Mouse (Mus musculus) retina, adult 2 months (tissue): ENCODE data around the gene Cog1.
"Not testable (repeated sequence)": the region's sequence is repeated elsewhere in the genome, so short reads cannot be mapped to it uniquely, and the experiment has no call there.

Experiments
- DNase-seq: peaks from one replicate; pipeline ENCODE4 v3.0.0-alpha.2; 2012; ENCODE audit warnings: low read depth, low spot score

The Cog1 gene

DNA sequence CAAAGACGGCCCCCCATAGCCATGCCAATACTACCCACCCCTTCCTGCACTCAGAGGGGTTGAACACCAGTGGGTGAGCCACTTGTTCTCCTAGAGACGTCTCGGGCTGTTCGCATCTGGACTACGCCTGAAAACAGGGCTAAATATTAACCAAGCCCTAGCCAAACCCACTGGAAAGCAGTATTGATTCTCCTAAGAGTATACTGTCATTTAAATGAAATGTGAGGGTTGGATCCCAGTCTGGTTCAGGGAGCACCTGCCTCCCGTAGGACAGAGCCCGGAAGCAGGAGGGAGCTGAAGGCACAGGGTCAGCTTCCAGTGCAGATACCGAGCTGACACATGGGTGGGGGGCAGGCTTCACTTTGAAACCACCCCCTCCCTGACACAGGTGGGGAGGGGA is 17.1 kb upstream of the Cog1 start:
- no peak for DNase-seq

DNA sequence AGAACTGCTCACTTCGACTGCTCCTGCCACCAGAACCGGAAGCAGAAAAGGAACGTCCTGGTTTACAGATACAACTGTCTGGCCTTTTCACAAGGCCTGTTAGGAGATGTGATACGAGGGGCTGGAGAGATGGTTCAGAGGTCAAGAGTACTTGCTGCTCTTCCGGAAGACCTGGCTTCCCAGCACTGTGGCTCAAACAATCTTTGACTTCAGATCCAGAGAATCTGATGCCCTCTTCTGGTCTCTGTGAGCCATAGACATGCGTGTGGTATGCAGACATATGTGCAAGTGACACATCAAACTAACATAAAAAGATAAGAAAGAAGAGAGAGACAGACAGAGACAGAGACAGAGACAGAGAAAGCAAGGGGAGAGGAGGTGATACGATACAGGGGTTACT is 16.7 kb upstream of the Cog1 start:
- DNase-seq, result no peak

DNA sequence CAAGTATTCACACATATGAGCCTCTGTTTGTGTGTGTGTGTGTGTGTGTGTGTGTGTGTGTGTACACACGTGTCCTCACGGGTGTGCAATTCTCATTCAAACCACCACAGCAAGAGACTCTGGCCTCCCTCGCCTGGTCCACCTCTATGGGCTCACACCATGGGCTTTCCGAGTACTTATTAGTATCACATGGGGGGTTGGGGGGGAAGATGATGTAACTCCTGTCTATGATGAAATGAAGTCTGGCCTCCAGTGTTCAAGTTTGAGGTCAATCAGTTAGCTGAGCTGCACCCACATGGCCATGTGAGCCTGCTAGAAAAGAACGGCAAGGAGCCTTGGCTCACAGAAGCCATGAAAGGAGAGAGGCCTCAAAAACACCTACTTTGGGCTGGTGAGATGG is 15.6 kb upstream of the Cog1 start:
- DNase-seq, result no peak

DNA sequence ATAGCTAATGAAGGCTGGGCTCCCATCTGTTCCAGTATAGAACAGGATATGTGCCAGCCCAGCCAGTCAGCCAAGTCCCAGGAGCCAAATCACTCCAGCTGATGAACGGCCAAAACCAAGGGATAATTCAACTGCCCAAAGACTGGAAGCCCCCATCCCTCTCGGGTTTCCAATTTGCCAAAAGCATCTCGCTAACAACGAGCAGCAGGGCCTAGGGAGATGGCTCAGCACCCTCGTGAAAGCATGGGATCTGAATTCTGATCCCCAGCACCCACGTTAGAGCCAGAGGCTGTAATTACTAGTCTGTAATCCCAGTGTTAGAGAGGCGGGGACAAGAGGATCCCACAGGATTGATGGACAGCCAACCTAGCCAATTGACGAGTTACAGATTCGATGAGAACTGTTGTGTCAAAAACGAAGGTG is 14.3 kb upstream of the Cog1 start:
- DNase-seq, result no peak

- no peak for DNase-seq
Observed at GRCm38 (mm10) chr11:113638680-113639079, 10.3 kb upstream of the Cog1 start.

DNA sequence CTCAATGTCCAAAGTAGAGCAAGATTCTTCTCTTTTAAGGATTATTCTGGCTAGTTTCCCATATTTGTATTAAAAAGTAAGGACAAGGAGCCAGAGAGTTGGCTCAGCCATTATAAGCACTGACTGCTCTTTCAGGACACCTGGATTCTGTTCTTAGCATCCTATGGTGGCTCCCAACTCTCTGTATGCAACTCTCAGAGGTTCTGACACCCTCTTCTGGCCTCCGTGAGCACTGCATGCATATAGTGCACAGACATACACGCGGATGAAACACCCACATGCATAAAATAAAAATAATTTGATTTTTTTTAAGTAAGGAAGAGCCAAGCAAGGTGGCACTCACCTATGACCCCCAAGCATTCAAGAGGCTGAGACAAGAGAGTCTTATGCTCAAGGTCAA is 3.8 kb upstream of the Cog1 start:
- no peak for DNase-seq

- DNase-seq, result peak; percentile 60
Observed at GRCm38 (mm10) chr11:113648152-113648551, 817 bp upstream of the Cog1 start.

DNA sequence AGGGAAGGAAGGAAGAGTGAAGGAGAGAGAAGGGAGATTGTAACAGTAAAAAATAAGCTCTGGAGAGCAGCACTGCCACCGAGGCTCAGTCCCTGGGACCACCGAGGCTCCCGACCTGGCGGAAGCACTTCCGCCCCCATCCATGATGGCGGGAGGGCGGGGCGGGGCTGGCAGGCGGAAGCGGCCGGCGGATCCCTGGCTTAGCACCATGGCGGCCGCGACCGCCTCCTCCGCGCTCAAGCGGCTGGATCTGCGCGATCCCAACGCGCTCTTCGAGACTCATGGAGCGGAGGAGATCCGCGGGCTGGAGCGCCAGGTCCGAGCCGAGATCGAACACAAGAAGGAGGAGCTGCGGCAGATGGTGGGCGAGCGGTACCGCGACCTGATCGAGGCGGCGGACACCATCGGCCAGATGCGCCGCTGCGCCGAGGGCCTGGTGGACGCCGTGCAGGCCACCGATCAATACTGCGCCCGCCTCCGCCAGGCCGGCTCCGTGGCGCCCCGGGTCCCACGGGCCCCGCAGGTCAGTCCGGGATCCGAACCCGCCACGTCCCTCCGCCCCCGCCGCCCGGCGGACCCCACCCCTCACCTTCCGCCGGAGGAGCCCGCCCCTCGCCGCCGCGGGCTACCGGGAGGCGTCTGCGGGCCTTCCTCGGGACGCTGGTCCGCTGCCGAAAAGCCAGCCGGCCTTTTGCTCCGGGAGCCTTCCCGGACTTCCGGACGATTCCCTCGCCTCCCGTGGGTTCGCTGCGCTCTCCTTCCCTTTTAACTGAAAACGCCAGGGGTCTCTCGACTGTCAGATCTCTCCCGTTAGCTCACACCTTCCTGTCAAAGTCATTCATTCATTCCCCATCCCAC is 613 bp downstream of the Cog1 start, which contains the start of gene Slc39a11:
Slc39a11 (minus strand) TSS at position 727 of the 858 bp plus-strand sequence.
- peak; percentile 54 for DNase-seq

- no peak for DNase-seq
Observed at GRCm38 (mm10) chr11:113651206-113651906, 2.4 kb downstream of the Cog1 start.

- no peak for DNase-seq
Observed at GRCm38 (mm10) chr11:113651907-113652273, 2.9 kb downstream of the Cog1 start.

GRCm38 (mm10) chr11:113652516-113652915 is 3.5 kb downstream of the Cog1 start:
- DNase-seq, result no peak

- no peak for DNase-seq
Observed at GRCm38 (mm10) chr11:113654105-113654504, 5.1 kb downstream of the Cog1 start.

GRCm38 (mm10) chr11:113654561-113655270 is 5.7 kb downstream of the Cog1 start:
- no peak for DNase-seq

DNA sequence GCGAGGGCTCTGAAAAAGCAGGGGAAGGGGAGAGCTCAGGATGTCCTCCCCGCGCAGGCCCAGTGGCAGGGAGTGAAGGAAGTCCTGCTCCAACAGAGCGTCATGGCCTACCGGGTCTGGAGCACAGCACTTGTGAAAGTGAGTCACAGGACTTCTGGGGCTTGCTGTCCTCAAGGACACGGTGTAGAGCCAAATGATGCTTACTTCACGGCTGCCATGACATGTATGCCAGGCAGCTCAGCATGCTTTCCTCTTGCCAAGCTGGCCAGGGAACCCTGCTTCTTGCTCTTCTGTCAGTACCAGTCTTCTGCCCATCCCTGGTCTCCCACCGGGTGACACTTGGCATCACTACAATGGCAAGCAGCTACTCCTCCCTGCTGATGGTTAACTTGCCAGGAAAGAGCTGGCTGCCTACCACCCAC is 7.6 kb downstream of the Cog1 start:
- DNase-seq, result no peak

DNA sequence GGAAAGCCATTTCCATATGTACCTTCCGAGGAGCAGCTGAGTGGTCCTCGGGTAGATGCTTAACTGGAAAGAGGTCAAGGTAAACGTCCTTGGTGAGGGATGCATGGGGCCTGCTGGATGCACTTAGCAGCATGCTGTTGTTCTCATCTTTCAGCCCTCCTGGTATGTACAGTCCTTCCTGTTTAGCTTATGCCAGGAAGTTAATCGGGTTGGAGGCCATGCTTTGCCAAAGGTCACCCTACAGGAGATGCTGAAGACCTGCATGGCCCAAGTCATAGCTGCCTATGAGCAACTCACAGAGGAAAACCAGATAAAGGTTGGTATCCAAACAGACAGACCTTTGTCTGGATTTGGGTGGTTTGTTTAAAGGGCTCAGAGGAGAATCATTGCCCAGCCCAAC is 8.3 kb downstream of the Cog1 start:
- DNase-seq, result no peak

GRCm38 (mm10) chr11:113658319-113658718 is 9.3 kb downstream of the Cog1 start:
- DNase-seq, result no peak

GRCm38 (mm10) chr11:113658763-113659162 is 9.8 kb downstream of the Cog1 start:
- DNase-seq, result no peak

DNA sequence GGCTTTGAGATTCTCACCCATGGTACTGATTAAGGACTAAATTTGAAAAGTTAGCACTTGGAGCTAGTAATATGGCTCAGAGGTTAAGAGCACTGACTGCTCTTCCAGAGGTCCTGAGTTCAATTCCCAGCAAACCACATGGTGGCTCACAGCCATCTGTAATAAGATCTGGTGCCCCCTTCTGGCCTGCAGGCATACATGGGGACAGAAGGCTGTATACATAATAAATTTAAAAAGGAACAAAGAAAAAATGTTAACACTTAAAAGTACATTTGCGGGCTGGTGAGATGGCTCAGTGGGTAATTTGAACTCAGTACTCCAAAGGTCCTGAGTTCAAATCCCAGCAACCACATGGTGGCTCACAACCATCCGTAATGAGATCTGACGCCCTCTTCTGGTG is 11.2 kb downstream of the Cog1 start:
- not testable (repeated sequence) for DNase-seq

DNA sequence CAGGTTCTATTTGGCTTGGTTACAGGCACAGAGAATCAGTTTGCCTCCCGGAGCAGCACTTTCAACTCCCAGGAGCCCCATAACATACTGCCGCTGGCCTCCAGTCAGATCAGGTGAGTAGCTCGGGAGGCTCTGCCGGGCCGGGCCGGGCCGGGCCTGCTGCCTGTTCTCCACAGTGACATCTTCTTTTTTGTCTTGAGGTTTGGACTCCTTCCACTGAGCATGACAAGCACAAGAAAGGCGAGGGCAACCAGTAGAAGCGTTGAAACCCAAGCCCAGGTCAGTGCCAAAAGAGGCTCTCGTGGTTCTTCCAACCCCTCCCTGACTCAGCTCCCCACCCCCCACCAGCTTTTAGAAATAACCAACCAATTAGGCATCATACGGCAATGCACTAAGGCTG is 12.0 kb downstream of the Cog1 start:
- DNase-seq, result no peak

- no peak for DNase-seq
Observed at GRCm38 (mm10) chr11:113661835-113662351, 12.9 kb downstream of the Cog1 start.

- no peak for DNase-seq
Observed at GRCm38 (mm10) chr11:113664279-113664678, 15.3 kb downstream of the Cog1 start.

- no peak for DNase-seq
Observed at GRCm38 (mm10) chr11:113666205-113666604, 17.2 kb downstream of the Cog1 start.
